Mouse (Mus musculus) stomach, postnatal 0 days (tissue): Measurements from ENCODE around the gene Tesc. TPM values are rescaled to one million over a fixed set of nuclear protein-coding genes. Genes with fewer than 3 reads are reported as not detected.
A peak's percentile ranks its signal among the peaks of the same experiment; 100 is the strongest.

Experiments
- ATAC-seq: fragments of 200-750 bp; cut with Nextera tagmentation; 2 replicates; pipeline ENCODE4 v1.8.0; 2017; ENCODE audit not compliant: low FRiP score, low TSS enrichment
- DNase-seq: peaks from one replicate; pipeline ENCODE4 v3.0.0-alpha.2; 2016; ENCODE audit warnings: low spot score
- H3K27ac ChIP-seq: fragments of 300-500 bp; sonication (generic); replicated peaks from 2 replicates; pipeline ENCODE4 v1.5.1; 2014; ENCODE audit warnings: mild to moderate bottlenecking, control low read depth
- H3K27me3 ChIP-seq: fragments of 300-500 bp; sonication (generic); 2 replicates; pipeline ENCODE4 v1.6.1; 2014; ENCODE audit warnings: low read length; ENCODE audit not compliant: control insufficient read depth, insufficient read depth
- H3K36me3 ChIP-seq: fragments of 300-500 bp; sonication (generic); 2 replicates; pipeline ENCODE4 v1.6.1; 2014; ENCODE audit warnings: low read length, mixed read lengths; ENCODE audit not compliant: control insufficient read depth, insufficient read depth
- H3K4me1 ChIP-seq: fragments of 300-500 bp; sonication (generic); replicated peaks from 2 replicates; pipeline ENCODE4 v1.6.1; 2014; ENCODE audit warnings: antibody characterized with exemption; ENCODE audit not compliant: control insufficient read depth, insufficient read depth
- H3K4me2 ChIP-seq: fragments of 300-500 bp; sonication (generic); replicated peaks from 2 replicates; pipeline ENCODE4 v1.6.1; 2014; ENCODE audit warnings: low read depth, mild to moderate bottlenecking, control low read depth, moderate library complexity
- H3K4me3 ChIP-seq: fragments of 300-500 bp; sonication (generic); 2 replicates; pipeline ENCODE4 v1.5.1; 2014; ENCODE audit warnings: low read depth, low read length, control low read depth
- H3K9ac ChIP-seq: fragments of 300-500 bp; sonication (generic); 2 replicates; pipeline ENCODE4 v1.6.1; 2014; ENCODE audit warnings: mild to moderate bottlenecking, low read length, control low read depth, mixed read lengths
- H3K9me3 ChIP-seq: fragments of 300-500 bp; sonication (generic); 2 replicates; pipeline ENCODE4 v1.6.1; 2016; ENCODE audit warnings: low read length; ENCODE audit not compliant: control insufficient read depth
- CTCF ChIP-seq: IDR thresholded peaks from 2 replicates; pipeline ENCODE4 v1.5.1; 2016; ENCODE audit warnings: antibody characterized with exemption, low read depth, mild to moderate bottlenecking, moderate library complexity
- EP300 ChIP-seq: optimal IDR thresholded peaks from 2 replicates; pipeline ENCODE3; 2016; ENCODE audit warnings: antibody characterized with exemption
- WGBS: fragments of 180-500 bp; shearing (Covaris S2); extraction: QIAGEN DNeasy Blood & Tissue Kit; methylation state at CpG from one replicate; pipeline ENCODE4 v1.1.7; 2014; 5-methylcytosine and 5-hydroxymethylcytosine counted together
- polyA plus RNA-seq: library from polyadenylated mRNA; unstranded; fragments of >200 nt; fragmentation: Nextera tagmentation; extraction: Ambion mirVana; gene quantifications from 2 replicates; pipeline ENCODE4 v1.2.1, GENCODE M21; 2015

Tesc gene
- polyA plus RNA-seq, 1 experiment from 2014 or later: 112 TPM

DNA sequence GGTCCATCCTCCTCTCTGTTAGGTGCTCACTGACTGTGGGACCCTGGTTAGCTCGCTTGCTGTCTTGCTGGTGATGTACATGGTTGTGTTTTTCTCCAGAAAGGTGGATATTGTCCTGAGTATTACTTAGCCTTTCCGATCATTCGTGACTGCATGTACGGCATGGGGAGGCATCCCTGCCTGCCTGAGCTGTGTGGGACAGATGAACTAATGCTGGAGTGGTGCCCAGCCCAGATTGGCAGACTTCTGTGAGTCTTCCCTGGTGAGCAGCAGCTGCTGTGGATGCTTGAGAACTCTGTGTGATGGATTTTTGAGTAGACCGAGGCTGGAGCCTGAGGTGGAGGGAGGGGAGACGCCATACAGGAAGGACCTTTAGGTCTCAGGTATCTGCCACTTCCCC, 17.4 kb downstream of the Tesc start:
- no peak for TF ChIP-seq EP300
- no peak for TF ChIP-seq CTCF
- Histone ChIP-seq H3K9me3 (no peaks in the 10 kb centered on the region), H3K4me3 (no peak overlapping the region), H3K36me3 (no peaks in the 10 kb centered on the region), H3K27me3 (no peaks in the 10 kb centered on the region), H3K9ac (no peak overlapping the region), H3K27ac (no peak overlapping the region), H3K4me2 (no peak overlapping the region), H3K4me1 (no peaks in the 10 kb centered on the region)
- 82% methylated on average over 6 of the region's 6 CpGs for WGBS
- no peak for DNase-seq
- ATAC-seq: no peak

DNA sequence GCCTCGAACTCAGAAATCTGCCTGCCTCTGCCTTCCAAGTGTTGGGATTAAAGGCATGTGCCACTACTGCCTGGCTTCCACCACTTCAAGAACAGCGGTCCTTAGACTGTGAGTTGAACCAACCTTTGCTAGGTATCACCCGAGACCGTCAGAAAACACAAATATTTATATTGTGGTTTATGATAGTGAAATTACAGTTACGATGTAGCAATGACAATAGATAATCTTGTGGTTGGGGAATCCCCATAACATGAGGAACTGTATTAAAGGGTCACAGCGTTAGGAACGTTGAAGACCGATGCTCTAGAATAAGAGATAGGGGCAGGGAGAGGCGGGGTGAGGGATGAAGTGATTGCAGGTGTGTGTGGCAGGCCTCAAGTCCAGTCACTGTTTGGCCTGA, 17.8 kb downstream of the Tesc start:
- no peak overlapping the region for H3K4me2 ChIP-seq
- WGBS: 80% methylated on average over 9 of the region's 9 CpGs
- no peaks in the 10 kb centered on the region for H3K9me3 ChIP-seq
- no peak for ATAC-seq
- H3K4me3 ChIP-seq: no peak overlapping the region
- no peaks in the 10 kb centered on the region for H3K27me3 ChIP-seq
- no peak for TF ChIP-seq EP300
- no peak for TF ChIP-seq CTCF
- no peak for DNase-seq
- H3K27ac ChIP-seq: no peak overlapping the region
- H3K9ac ChIP-seq: no peak overlapping the region
- H3K4me1 ChIP-seq: no peaks in the 10 kb centered on the region
- no peaks in the 10 kb centered on the region for H3K36me3 ChIP-seq

- Histone ChIP-seq H3K4me2 (no peak overlapping the region), H3K4me1 (no peaks in the 10 kb centered on the region), H3K4me3 (no peak overlapping the region), H3K9ac (no peak overlapping the region), H3K27ac (peak overlapping the region; percentile 1; the same call in 1 of the 2 replicates), H3K36me3 (no peaks in the 10 kb centered on the region), H3K27me3 (no peaks in the 10 kb centered on the region), H3K9me3 (no peaks in the 10 kb centered on the region)
- WGBS: 84% methylated on average over 14 of the region's 14 CpGs
- ATAC-seq (no peak), DNase-seq (no peak)
- no peak for TF ChIP-seq CTCF
- TF ChIP-seq EP300: no peak
Measured at GRCm38 (mm10) chr5:118047091-118047757, 19.7 kb downstream of the Tesc start.

DNA sequence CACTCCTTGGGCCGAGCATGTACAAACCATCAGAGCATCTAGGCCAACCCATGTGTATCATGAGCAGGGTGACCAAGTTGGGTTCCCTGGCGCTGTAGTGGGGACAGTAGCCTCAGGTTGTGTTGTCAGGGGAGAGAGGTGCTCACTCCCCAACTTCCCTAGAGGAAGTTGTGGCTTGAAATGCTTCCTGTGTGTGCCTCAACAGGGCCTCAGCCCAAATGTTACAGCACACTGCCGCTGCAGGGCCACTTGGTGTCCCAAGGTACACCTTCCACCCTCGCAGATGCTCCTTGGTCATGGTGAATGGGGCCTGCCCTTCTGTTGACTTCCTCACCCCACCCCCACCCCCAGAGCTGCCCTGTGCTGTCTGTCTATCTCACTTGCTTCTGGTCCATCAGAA, 20.9 kb downstream of the Tesc start:
- no peak for ATAC-seq
- H3K4me2 ChIP-seq: no peak overlapping the region
- TF ChIP-seq CTCF (no peak), EP300 (no peak)
- H3K9ac ChIP-seq: no peak overlapping the region
- 76% methylated on average over 4 of the region's 4 CpGs for WGBS
- no peaks in the 10 kb centered on the region for H3K36me3 ChIP-seq
- no peaks in the 10 kb centered on the region for H3K9me3 ChIP-seq
- no peaks in the 10 kb centered on the region for H3K27me3 ChIP-seq
- H3K4me1 ChIP-seq: no peaks in the 10 kb centered on the region
- no peak overlapping the region for H3K27ac ChIP-seq
- no peak for DNase-seq
- no peak overlapping the region for H3K4me3 ChIP-seq

DNA sequence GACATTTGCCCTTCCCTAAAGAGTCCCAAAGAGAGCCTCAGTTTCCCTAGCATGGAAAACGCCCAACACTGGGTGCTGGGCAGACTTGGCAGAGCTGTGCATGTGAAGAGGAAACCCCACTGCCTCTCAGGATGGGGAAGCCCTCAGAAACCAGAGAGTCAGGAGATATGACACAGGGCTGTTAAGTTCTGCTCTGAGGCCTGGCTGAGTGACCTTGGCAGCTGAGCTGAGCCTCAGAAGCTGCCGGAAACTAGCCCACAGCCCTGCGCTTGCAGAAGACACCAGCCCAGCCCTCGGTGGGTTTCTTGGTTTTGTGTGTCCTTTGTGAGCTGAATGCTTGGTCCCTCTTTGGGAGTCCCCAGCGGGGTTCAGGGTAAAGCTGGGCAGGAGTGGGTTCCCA, 21.4 kb downstream of the Tesc start:
- no peaks in the 10 kb centered on the region for H3K27me3 ChIP-seq
- H3K9ac ChIP-seq: no peak overlapping the region
- H3K4me1 ChIP-seq: no peaks in the 10 kb centered on the region
- no peak overlapping the region for H3K4me2 ChIP-seq
- 89% methylated on average over 5 of the region's 5 CpGs for WGBS
- H3K9me3 ChIP-seq: no peaks in the 10 kb centered on the region
- H3K36me3 ChIP-seq: no peaks in the 10 kb centered on the region
- H3K4me3 ChIP-seq: no peak overlapping the region
- no peak overlapping the region for H3K27ac ChIP-seq
- TF ChIP-seq EP300: no peak
- no peak for ATAC-seq
- DNase-seq: no peak

DNA sequence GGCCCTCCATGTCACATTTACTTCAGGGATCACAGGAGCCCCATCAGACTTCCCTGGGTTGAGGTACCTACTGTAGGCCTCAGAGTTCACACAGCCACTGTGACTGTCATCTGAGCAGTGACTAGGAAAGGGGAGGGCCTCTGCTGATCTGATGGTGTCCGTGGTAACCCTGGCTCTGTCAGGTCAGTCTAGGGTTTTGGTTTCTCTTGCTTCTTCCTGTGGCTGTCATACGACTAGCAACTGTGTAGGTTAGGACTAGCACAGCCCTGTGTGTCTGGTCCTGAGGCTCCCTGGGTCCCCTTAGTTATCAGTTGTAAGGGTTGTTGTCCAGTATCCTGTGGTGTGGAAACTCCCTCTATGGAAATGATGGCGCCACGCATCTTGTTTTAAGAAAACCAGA, 23.2 kb downstream of the Tesc start:
- H3K36me3 ChIP-seq: no peaks in the 10 kb centered on the region
- no peak overlapping the region for H3K9ac ChIP-seq
- ATAC-seq (no peak), DNase-seq (no peak)
- WGBS: 83% methylated on average over 4 of the region's 4 CpGs
- H3K4me3 ChIP-seq: no peak overlapping the region
- no peak overlapping the region for H3K27ac ChIP-seq
- no peaks in the 10 kb centered on the region for H3K4me1 ChIP-seq
- H3K9me3 ChIP-seq: no peaks in the 10 kb centered on the region
- no peak overlapping the region for H3K4me2 ChIP-seq
- no peak for TF ChIP-seq EP300
- no peak for TF ChIP-seq CTCF
- H3K27me3 ChIP-seq: no peaks in the 10 kb centered on the region
